Mouse (Mus musculus): Measurements from ENCODE around the gene Cfap61. TPM values are rescaled to one million over a fixed set of nuclear protein-coding genes. Genes with fewer than 3 reads are reported as not detected.
A peak's percentile ranks its signal among the peaks of the same experiment; 100 is the strongest.
"Not testable (repeated sequence)": the region's sequence is repeated elsewhere in the genome, so short reads cannot be mapped to it uniquely, and the experiment has no call there.

The Cfap61 gene
- 4.0 TPM in 2 replicates for polyA plus RNA-seq (2012; rRNA removed)

GRCm38 (mm10) chr2:145934339-145935231 is at the start of gene Cfap61, which contains the start of gene Crnkl1:
Gene Cfap61 (plus strand): TSS chr2:145934784.
Gene Crnkl1 (minus strand): TSS chr2:145935014.
- DNase-seq (ENCODE audit: extremely low spot score in 1 of 2, low spot score in 1 of 2) = peak; percentile 90 to 95

GRCm38 (mm10) chr2:145884913-145885785 is 49.4 kb upstream of the Cfap61 start:
- peak in 1 of 2 experiments; percentile 67 for DNase-seq (ENCODE audit: extremely low spot score in 1 of 2, low spot score in 1 of 2)

- DNase-seq (ENCODE audit: extremely low spot score in 1 of 2, low spot score in 1 of 2) = peak; percentile 75 to 87
Observed at GRCm38 (mm10) chr2:145887937-145888765, 46.4 kb upstream of the Cfap61 start.

- no peak for DNase-seq (ENCODE audit: extremely low spot score in 1 of 2, low spot score in 1 of 2)
Observed at GRCm38 (mm10) chr2:145888766-145889480, 45.7 kb upstream of the Cfap61 start.

GRCm38 (mm10) chr2:145890571-145890970 is 44.0 kb upstream of the Cfap61 start:
- peak in 1 of 2 experiments; percentile 52 for DNase-seq (ENCODE audit: extremely low spot score in 1 of 2, low spot score in 1 of 2)

- DNase-seq (ENCODE audit: extremely low spot score in 1 of 2, low spot score in 1 of 2) = no peak
Observed at GRCm38 (mm10) chr2:145893756-145894155, 40.8 kb upstream of the Cfap61 start.

- DNase-seq (ENCODE audit: extremely low spot score in 1 of 2, low spot score in 1 of 2) = no peak
Observed at GRCm38 (mm10) chr2:145898106-145898505, 36.5 kb upstream of the Cfap61 start.

GRCm38 (mm10) chr2:145900318-145900717 is 34.3 kb upstream of the Cfap61 start:
- DNase-seq (ENCODE audit: extremely low spot score in 1 of 2, low spot score in 1 of 2) = not testable (repeated sequence)

GRCm38 (mm10) chr2:145901861-145902260 is 32.7 kb upstream of the Cfap61 start, which contains the start of gene Naa20:
Gene Naa20 (plus strand): TSS chr2:145902099.
- no peak for DNase-seq (ENCODE audit: extremely low spot score in 1 of 2, low spot score in 1 of 2)

- peak; percentile 83 to 93 for DNase-seq (ENCODE audit: extremely low spot score in 1 of 2, low spot score in 1 of 2)
Observed at GRCm38 (mm10) chr2:145903061-145903901, 31.3 kb upstream of the Cfap61 start.

GRCm38 (mm10) chr2:145903983-145904616 is 30.5 kb upstream of the Cfap61 start:
- no peak for DNase-seq (ENCODE audit: extremely low spot score in 1 of 2, low spot score in 1 of 2)

- no peak for DNase-seq (ENCODE audit: extremely low spot score in 1 of 2, low spot score in 1 of 2)
Observed at GRCm38 (mm10) chr2:145905156-145905555, 29.4 kb upstream of the Cfap61 start.

GRCm38 (mm10) chr2:145905884-145906283 is 28.7 kb upstream of the Cfap61 start:
- not testable (repeated sequence) for DNase-seq (ENCODE audit: extremely low spot score in 1 of 2, low spot score in 1 of 2)

- DNase-seq (ENCODE audit: extremely low spot score in 1 of 2, low spot score in 1 of 2) = no peak
Observed at GRCm38 (mm10) chr2:145920941-145921650, 13.5 kb upstream of the Cfap61 start.

GRCm38 (mm10) chr2:145936975-145937374 is 2.4 kb downstream of the Cfap61 start:
- no peak for DNase-seq (ENCODE audit: extremely low spot score in 1 of 2, low spot score in 1 of 2)

- no peak for DNase-seq (ENCODE audit: extremely low spot score in 1 of 2, low spot score in 1 of 2)
Observed at GRCm38 (mm10) chr2:145941403-145941802, 6.8 kb downstream of the Cfap61 start.

- peak in 1 of 2 experiments; percentile 55 for DNase-seq (ENCODE audit: extremely low spot score in 1 of 2, low spot score in 1 of 2)
Observed at GRCm38 (mm10) chr2:145944286-145944685, 9.7 kb downstream of the Cfap61 start.
